Comparison of ENCODE assay signal across 13 mouse cellular contexts in genomic region chr15:27525233-27526005, GRCm38 (mm10). TPM values are rescaled to one million over a fixed set of nuclear protein-coding genes. Genes with fewer than 3 reads are reported as not detected.
DNase-seq lines count a peak whose midpoint lies in the region; ATAC-seq lines count a peak whose summit lies in the region.
"Had no signal": no experiment of that assay in that cellular context is flagged by ENCODE, and none has a peak within 500 bp of the region (broad histone marks: within the 10 kb centered on the region; RNA-seq: fewer than 3 reads in every experiment).

No protein-coding gene starts in this region.

- H3K9me3 ChIP-seq in hindbrain, embryonic 15.5 days: no peaks in the 10 kb centered on the region
- no peaks in the 10 kb centered on the region for H3K9me3 ChIP-seq in hindbrain, embryonic 11.5 days (ENCODE audit: control insufficient read depth, low read length)
- H3K9me3 ChIP-seq in lung, embryonic 16.5 days (ENCODE audit: control insufficient read depth, low read length): no peaks in the 10 kb centered on the region
- H3K9me3 ChIP-seq in forebrain, embryonic 14.5 days (replicated peaks; ENCODE audit: control insufficient read depth, low read length): no peaks in the 10 kb centered on the region
- H3K9me3 ChIP-seq: heart, embryonic 13.5 days; limb, embryonic 12.5 days had no signal

- H3K27me3 ChIP-seq in hindbrain, embryonic 15.5 days: no peaks in the 10 kb centered on the region
- H3K27me3 ChIP-seq in hindbrain, embryonic 11.5 days (ENCODE audit: control insufficient read depth, insufficient read depth, low read length): no peaks in the 10 kb centered on the region
- H3K27me3 ChIP-seq in lung, embryonic 16.5 days (ENCODE audit: control insufficient read depth, insufficient read depth, low read depth, low read length): no peaks in the 10 kb centered on the region
- no peaks in the 10 kb centered on the region for H3K27me3 ChIP-seq in forebrain, embryonic 14.5 days (replicated peaks; ENCODE audit: control insufficient read depth, insufficient read depth, low read length)
- H3K27me3 ChIP-seq: heart, embryonic 13.5 days; limb, embryonic 12.5 days had no signal

- no peaks in the 10 kb centered on the region for H3K36me3 ChIP-seq in hindbrain, embryonic 15.5 days
- no peaks in the 10 kb centered on the region for H3K36me3 ChIP-seq in hindbrain, embryonic 11.5 days (ENCODE audit: control insufficient read depth, insufficient read depth, low read length)
- no peaks in the 10 kb centered on the region for H3K36me3 ChIP-seq in lung, embryonic 16.5 days (ENCODE audit: control insufficient read depth, insufficient read depth, low read length)
- H3K36me3 ChIP-seq in forebrain, embryonic 14.5 days (ENCODE audit: control insufficient read depth, insufficient read depth, low read length): no peaks in the 10 kb centered on the region
- H3K36me3 ChIP-seq: heart, embryonic 13.5 days; limb, embryonic 12.5 days had no signal

- no peak for DNase-seq in hindbrain, embryonic 11.5 days (ENCODE audit: low spot score)
- no peak for DNase-seq in lung, postnatal 14 days
- DNase-seq in adrenal gland, postnatal 25 days: peak; percentile 51
- peak; percentile 31 for DNase-seq in kidney, postnatal 14 days
- no peak for DNase-seq in testis, postnatal 14 days (ENCODE audit: low spot score)
- no peak for DNase-seq in forebrain, embryonic 14.5 days (ENCODE audit: low spot score)
- DNase-seq: embryo, embryonic 11 days; midbrain, embryonic 14.5 days; thymus, postnatal 4 days had no signal

- H3K4me3 ChIP-seq in hindbrain, embryonic 15.5 days: no peak overlapping the region
- no peak overlapping the region for H3K4me3 ChIP-seq in hindbrain, embryonic 11.5 days (ENCODE audit: low read depth, low read length)
- H3K4me3 ChIP-seq in lung, embryonic 16.5 days (ENCODE audit: low read length): no peak overlapping the region
- H3K4me3 ChIP-seq in forebrain, embryonic 14.5 days (ENCODE audit: low read depth, low read length): no peak overlapping the region
- H3K4me3 ChIP-seq: heart, embryonic 13.5 days; limb, embryonic 12.5 days had no signal

- peak overlapping the region; percentile 16; the same call in 1 of the 2 replicates for H3K27ac ChIP-seq in hindbrain, embryonic 15.5 days (replicated peaks)
- H3K27ac ChIP-seq in hindbrain, embryonic 11.5 days (ENCODE audit: low read depth, low read length): no peak overlapping the region
- no peak overlapping the region for H3K27ac ChIP-seq in lung, embryonic 16.5 days (ENCODE audit: low read length)
- no peak overlapping the region for H3K27ac ChIP-seq in forebrain, embryonic 14.5 days (ENCODE audit: low read depth, low read length)
- H3K27ac ChIP-seq: heart, embryonic 13.5 days; limb, embryonic 12.5 days had no signal

- 71% methylated on average over 12 of the region's 12 CpGs for WGBS in hindbrain, embryonic 15.5 days
- 88% methylated on average over 12 of the region's 12 CpGs for WGBS in hindbrain, embryonic 11.5 days
- WGBS in lung, embryonic 16.5 days: 31% methylated on average over 12 of the region's 12 CpGs
- WGBS in forebrain, embryonic 14.5 days: 90% methylated on average over 12 of the region's 12 CpGs

- no peak overlapping the region for H3K9ac ChIP-seq in hindbrain, embryonic 15.5 days
- no peak overlapping the region for H3K9ac ChIP-seq in hindbrain, embryonic 11.5 days (ENCODE audit: low read depth, low read length)
- H3K9ac ChIP-seq in lung, embryonic 16.5 days (ENCODE audit: low read length): no peak overlapping the region
- H3K9ac ChIP-seq in forebrain, embryonic 14.5 days (ENCODE audit: low read length): no peak overlapping the region
- H3K9ac ChIP-seq: heart, embryonic 13.5 days; limb, embryonic 12.5 days had no signal

- H3K4me1 ChIP-seq in hindbrain, embryonic 15.5 days (replicated peaks): peaks cover 14% of the 10 kb centered on the region
- no peaks in the 10 kb centered on the region for H3K4me1 ChIP-seq in hindbrain, embryonic 11.5 days (replicated peaks; ENCODE audit: control insufficient read depth, insufficient read depth, low read length)
- H3K4me1 ChIP-seq in lung, embryonic 16.5 days (replicated peaks; ENCODE audit: control insufficient read depth, insufficient read depth, low read length): no peaks in the 10 kb centered on the region; the same call in 1 of the 2 replicates
- no peaks in the 10 kb centered on the region for H3K4me1 ChIP-seq in forebrain, embryonic 14.5 days (ENCODE audit: control insufficient read depth, insufficient read depth, low read length)
- H3K4me1 ChIP-seq: limb, embryonic 12.5 days had no signal

- no peak overlapping the region for H3K4me2 ChIP-seq in hindbrain, embryonic 15.5 days
- no peak overlapping the region for H3K4me2 ChIP-seq in hindbrain, embryonic 11.5 days (replicated peaks; ENCODE audit: low read depth, low read length)
- no peak overlapping the region for H3K4me2 ChIP-seq in lung, embryonic 16.5 days (ENCODE audit: low read depth, low read length)
- H3K4me2 ChIP-seq in forebrain, embryonic 14.5 days (ENCODE audit: low read length): no peak overlapping the region
- H3K4me2 ChIP-seq: heart, embryonic 13.5 days; limb, embryonic 12.5 days had no signal

- ATAC-seq in hindbrain, embryonic 15.5 days (ENCODE audit: low FRiP score, low read depth): peak; percentile 23; the same call in 1 of the 2 replicates
- ATAC-seq in hindbrain, embryonic 11.5 days (ENCODE audit: low FRiP score): no peak
- peak; percentile 57 for ATAC-seq in lung, embryonic 16.5 days (ENCODE audit: low read depth)
- no peak for ATAC-seq in forebrain, embryonic 14.5 days

RNA-seq across cellular contexts. Expression of gene Ank, which starts 58.9 kb away (rescaled TPM):
- polyA plus RNA-seq in hindbrain, embryonic 15.5 days (2015; fragmentation: Nextera tagmentation; extraction: Ambion mirVana): 16.5 and 17.9 TPM in 2 replicates
- polyA plus RNA-seq in hindbrain, embryonic 11.5 days (2014; fragmentation: Nextera tagmentation; extraction: Ambion mirVana): 12.1 and 13.9 TPM in 2 replicates
- polyA plus RNA-seq in lung, embryonic 16.5 days (2015; fragmentation: Nextera tagmentation; extraction: Ambion mirVana): 5.0 and 5.7 TPM in 2 replicates
- total RNA-seq in adrenal gland, postnatal 25 days (2021): 43.3 and 44.0 TPM in 2 replicates
- 13.7 and 13.9 TPM in 2 replicates for polyA plus RNA-seq in forebrain, embryonic 14.5 days (2014; fragmentation: Nextera tagmentation; extraction: Ambion mirVana)

Comparison
In these comparisons a context has a peak if more than half of its experiments do, and no peak if none do; other contexts are left out.
1. ATAC-seq: peak in hindbrain, embryonic 15.5 days (single experiment) and lung, embryonic 16.5 days (single experiment); none in hindbrain, embryonic 11.5 days (single experiment) and forebrain, embryonic 14.5 days (single experiment).
2. DNase-seq: peak in adrenal gland, postnatal 25 days (single experiment) and kidney, postnatal 14 days (single experiment); none in hindbrain, embryonic 11.5 days (single experiment), lung, postnatal 14 days (single experiment), testis, postnatal 14 days (single experiment) and forebrain, embryonic 14.5 days (single experiment).